ENCODE assay signal across 22 mouse cellular contexts in genomic region chr10:89460972-89461371, GRCm38 (mm10). TPM values are rescaled to one million over a fixed set of nuclear protein-coding genes. Genes with fewer than 3 reads are reported as not detected.
DNase-seq lines count a peak whose midpoint lies in the region; ATAC-seq and TF ChIP-seq lines count a peak whose summit lies in the region.
"Had no signal": no experiment of that assay in that cellular context is flagged by ENCODE, and none has a peak within 500 bp of the region (broad histone marks: within the 10 kb centered on the region; RNA-seq: fewer than 3 reads in every experiment).

No protein-coding gene starts in this region.

- DNase-seq in hindbrain, postnatal 0 days (ENCODE audit: low spot score), result peak; percentile 22
- DNase-seq in hindbrain, embryonic 11.5 days (ENCODE audit: low spot score), result no peak
- DNase-seq in midbrain, postnatal 0 days (ENCODE audit: low spot score), result peak; percentile 13
- DNase-seq in midbrain, embryonic 14.5 days, result no peak
- DNase-seq in retina, postnatal 1 day, result peak; percentile 46
- no peak for DNase-seq in cerebellum, adult 11-12 months
- DNase-seq: adrenal gland, adult 2 months; adrenal gland, postnatal 10 days; adrenal gland, postnatal 25 days; B cell, adult 2 months; cerebellum, adult 11 months; cerebellum, adult 2 months; cerebellum, adult 9-10 months; cerebellum, postnatal 10 days; cerebellum, postnatal 25 days; forebrain, postnatal 0 days had no signal

- H3K4me3 ChIP-seq in hindbrain, postnatal 0 days (ENCODE audit: low read length), result no peak overlapping the region
- no peak overlapping the region for H3K4me3 ChIP-seq in hindbrain, embryonic 11.5 days (ENCODE audit: low read depth, low read length)
- no peak overlapping the region for H3K4me3 ChIP-seq in midbrain, postnatal 0 days (ENCODE audit: low read depth, low read length)
- no peak overlapping the region for H3K4me3 ChIP-seq in midbrain, embryonic 14.5 days (replicated peaks; ENCODE audit: low read depth, low read length)
- H3K4me3 ChIP-seq: embryonic facial prominence, embryonic 10.5 days; embryonic facial prominence, embryonic 12.5 days; forebrain, embryonic 13.5 days; forebrain, embryonic 15.5 days had no signal

- no peaks in the 10 kb centered on the region for H3K36me3 ChIP-seq in hindbrain, postnatal 0 days (ENCODE audit: insufficient read depth, low read length)
- no peaks in the 10 kb centered on the region for H3K36me3 ChIP-seq in hindbrain, embryonic 11.5 days (ENCODE audit: control insufficient read depth, insufficient read depth, low read length)
- H3K36me3 ChIP-seq in midbrain, postnatal 0 days (ENCODE audit: insufficient read depth, low read length), result no peaks in the 10 kb centered on the region
- no peaks in the 10 kb centered on the region for H3K36me3 ChIP-seq in midbrain, embryonic 14.5 days (ENCODE audit: control insufficient read depth, insufficient read depth, low read length)
- H3K36me3 ChIP-seq: embryonic facial prominence, embryonic 10.5 days; embryonic facial prominence, embryonic 12.5 days; forebrain, embryonic 15.5 days; G1E had no signal

- H3K4me1 ChIP-seq in hindbrain, postnatal 0 days (ENCODE audit: insufficient read depth, low read length), result no peaks in the 10 kb centered on the region
- H3K4me1 ChIP-seq in hindbrain, embryonic 11.5 days (replicated peaks; ENCODE audit: control insufficient read depth, insufficient read depth, low read length), result no peaks in the 10 kb centered on the region
- no peaks in the 10 kb centered on the region for H3K4me1 ChIP-seq in midbrain, postnatal 0 days (ENCODE audit: insufficient read depth, low read length)
- H3K4me1 ChIP-seq in midbrain, embryonic 14.5 days (ENCODE audit: control insufficient read depth, insufficient read depth, low read length), result no peaks in the 10 kb centered on the region
- H3K4me1 ChIP-seq: embryonic facial prominence, embryonic 10.5 days; embryonic facial prominence, embryonic 12.5 days; forebrain, embryonic 13.5 days; forebrain, embryonic 15.5 days had no signal

- TF ChIP-seq CTCF in hindbrain, postnatal 0 days (IDR thresholded peaks at IDR 0.05; ENCODE audit: low read depth), result no peak
- TF ChIP-seq CTCF in midbrain, postnatal 0 days (IDR thresholded peaks at IDR 0.05), result no peak

- no peak overlapping the region for H3K27ac ChIP-seq in hindbrain, postnatal 0 days
- no peak overlapping the region for H3K27ac ChIP-seq in hindbrain, embryonic 11.5 days (ENCODE audit: low read depth, low read length)
- no peak overlapping the region for H3K27ac ChIP-seq in midbrain, postnatal 0 days (ENCODE audit: low read depth, low read length)
- H3K27ac ChIP-seq in midbrain, embryonic 14.5 days (replicated peaks; ENCODE audit: low read depth, low read length), result no peak overlapping the region
- H3K27ac ChIP-seq: embryonic facial prominence, embryonic 10.5 days; embryonic facial prominence, embryonic 12.5 days; forebrain, embryonic 13.5 days; forebrain, embryonic 15.5 days had no signal

- no peak overlapping the region for H3K9ac ChIP-seq in hindbrain, postnatal 0 days (replicated peaks; ENCODE audit: low read length)
- H3K9ac ChIP-seq in hindbrain, embryonic 11.5 days (ENCODE audit: low read depth, low read length), result no peak overlapping the region
- no peak overlapping the region for H3K9ac ChIP-seq in midbrain, postnatal 0 days (replicated peaks; ENCODE audit: low read length, poor library complexity, severe bottlenecking)
- H3K9ac ChIP-seq in midbrain, embryonic 14.5 days (replicated peaks; ENCODE audit: low read length), result no peak overlapping the region
- H3K9ac ChIP-seq: embryonic facial prominence, embryonic 12.5 days; forebrain, embryonic 13.5 days; forebrain, embryonic 15.5 days; forebrain, postnatal 0 days had no signal

- H3K4me2 ChIP-seq in hindbrain, postnatal 0 days (ENCODE audit: low read depth, low read length), result no peak overlapping the region
- H3K4me2 ChIP-seq in hindbrain, embryonic 11.5 days (replicated peaks; ENCODE audit: low read depth, low read length), result no peak overlapping the region
- H3K4me2 ChIP-seq in midbrain, postnatal 0 days (ENCODE audit: low read depth, low read length, poor library complexity, severe bottlenecking), result no peak overlapping the region
- no peak overlapping the region for H3K4me2 ChIP-seq in midbrain, embryonic 14.5 days (ENCODE audit: low read length)
- H3K4me2 ChIP-seq: embryonic facial prominence, embryonic 12.5 days; forebrain, embryonic 13.5 days; forebrain, embryonic 15.5 days had no signal

- H3K9me3 ChIP-seq in hindbrain, postnatal 0 days (ENCODE audit: low read length), result no peaks in the 10 kb centered on the region
- no peaks in the 10 kb centered on the region for H3K9me3 ChIP-seq in hindbrain, embryonic 11.5 days (ENCODE audit: control insufficient read depth, low read length)
- no peaks in the 10 kb centered on the region for H3K9me3 ChIP-seq in midbrain, postnatal 0 days (ENCODE audit: low read length)
- H3K9me3 ChIP-seq in midbrain, embryonic 14.5 days (ENCODE audit: control insufficient read depth, low read length), result no peaks in the 10 kb centered on the region
- H3K9me3 ChIP-seq: embryonic facial prominence, embryonic 10.5 days; embryonic facial prominence, embryonic 12.5 days; forebrain, embryonic 13.5 days; forebrain, embryonic 15.5 days; G1E had no signal

- no peaks in the 10 kb centered on the region for H3K27me3 ChIP-seq in hindbrain, postnatal 0 days (ENCODE audit: insufficient read depth, low read length)
- no peaks in the 10 kb centered on the region; the same call in 1 of the 2 replicates for H3K27me3 ChIP-seq in hindbrain, embryonic 11.5 days (ENCODE audit: control insufficient read depth, insufficient read depth, low read length)
- H3K27me3 ChIP-seq in midbrain, postnatal 0 days (ENCODE audit: insufficient read depth, low read length), result no peaks in the 10 kb centered on the region
- no peaks in the 10 kb centered on the region for H3K27me3 ChIP-seq in midbrain, embryonic 14.5 days (ENCODE audit: control insufficient read depth, insufficient read depth, low read length)
- H3K27me3 ChIP-seq: CH12.LX; embryonic facial prominence, embryonic 12.5 days; forebrain, embryonic 15.5 days had no signal

- WGBS in hindbrain, postnatal 0 days, result 69% methylated on average over 11 of the region's 11 CpGs
- WGBS in hindbrain, embryonic 11.5 days, result 80% methylated on average over 11 of the region's 11 CpGs
- 87% methylated on average over 11 of the region's 11 CpGs for WGBS in midbrain, postnatal 0 days
- 87% methylated on average over 11 of the region's 11 CpGs for WGBS in midbrain, embryonic 14.5 days

- ATAC-seq in hindbrain, postnatal 0 days, result peak; percentile 52
- no peak for ATAC-seq in hindbrain, embryonic 11.5 days (ENCODE audit: low FRiP score)
- ATAC-seq in midbrain, postnatal 0 days (ENCODE audit: low FRiP score), result no peak
- no peak for ATAC-seq in midbrain, embryonic 14.5 days (ENCODE audit: low FRiP score, low TSS enrichment)

RNA-seq across cellular contexts. Expression of gene Gas2l3, which starts 17.2 kb away (rescaled TPM):
- total RNA-seq in hindbrain, postnatal 0 days (2014; rRNA removed), result 11.7 and 17.8 TPM in 2 replicates
- polyA plus RNA-seq in hindbrain, postnatal 0 days (2015; fragmentation: Nextera tagmentation; extraction: Ambion mirVana), result 5.5 and 6.6 TPM in 2 replicates
- 9.3 and 10.3 TPM in 2 replicates for polyA plus RNA-seq in hindbrain, embryonic 11.5 days (2014; fragmentation: Nextera tagmentation; extraction: Ambion mirVana)
- total RNA-seq in midbrain, postnatal 0 days (2014; rRNA removed), result 3.7 and 7.0 TPM in 2 replicates
- 1.6 and 1.7 TPM in 2 replicates for polyA plus RNA-seq in midbrain, postnatal 0 days (2015; fragmentation: Nextera tagmentation; extraction: Ambion mirVana)
- 3.6 and 6.0 TPM in 2 replicates for polyA plus RNA-seq in midbrain, embryonic 14.5 days (2014; fragmentation: Nextera tagmentation; extraction: Ambion mirVana)
- polyA plus RNA-seq: G1E had no signal

Comparison
In these comparisons a context has a peak if more than half of its experiments do, and no peak if none do; other contexts are left out.
1. DNase-seq: peak in hindbrain, postnatal 0 days (single experiment), midbrain, postnatal 0 days (single experiment) and retina, postnatal 1 day (single experiment); none in hindbrain, embryonic 11.5 days (single experiment), midbrain, embryonic 14.5 days (single experiment) and cerebellum, adult 11-12 months (single experiment).